Mouse (Mus musculus): Measurements from ENCODE around the gene Ephb3.
A peak's percentile ranks its signal among the peaks of the same experiment; 100 is the strongest.
"Not testable (repeated sequence)": the region's sequence is repeated elsewhere in the genome, so short reads cannot be mapped to it uniquely, and the experiment has no call there.

The Ephb3 gene

DNA sequence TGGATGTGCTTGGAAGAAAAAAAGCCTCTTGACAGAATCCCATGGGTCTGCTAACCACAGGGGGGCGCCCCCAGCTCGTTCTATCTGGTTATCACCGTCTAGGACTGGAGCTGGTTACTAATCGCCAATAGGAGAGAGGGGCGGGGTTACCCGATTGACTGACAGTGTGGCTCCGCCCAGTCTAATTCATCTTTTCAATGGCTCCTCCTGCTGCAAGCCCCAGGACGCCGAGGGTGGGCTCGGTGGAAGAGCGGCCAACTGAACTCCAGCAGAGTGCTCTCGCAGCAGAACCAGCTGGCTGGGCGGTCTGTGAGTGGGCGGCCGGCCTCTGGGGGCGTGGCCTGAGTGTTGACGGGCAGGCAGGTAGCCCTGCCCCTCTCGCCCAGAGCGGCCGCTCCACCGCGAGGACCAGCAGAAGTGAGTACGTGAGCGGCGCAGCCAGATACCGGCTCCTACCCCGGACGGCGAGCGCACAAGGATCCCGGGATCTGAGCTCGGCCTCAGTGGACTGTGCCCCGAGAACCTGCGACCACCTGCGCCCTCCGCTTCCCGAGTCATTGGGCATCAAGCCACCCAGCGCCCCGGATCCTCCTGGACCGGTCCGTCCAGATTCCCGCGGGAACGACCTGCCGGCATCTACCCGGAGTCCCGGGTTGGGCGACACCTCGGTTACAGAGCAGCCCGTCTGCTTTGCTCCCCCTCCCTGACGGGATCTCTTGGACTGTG lies at the start of gene Ephb3:
TSS of gene Ephb3 (plus strand) at position 389 of the 726 bp plus-strand sequence.
- DNase-seq, result peak; percentile 85

DNA sequence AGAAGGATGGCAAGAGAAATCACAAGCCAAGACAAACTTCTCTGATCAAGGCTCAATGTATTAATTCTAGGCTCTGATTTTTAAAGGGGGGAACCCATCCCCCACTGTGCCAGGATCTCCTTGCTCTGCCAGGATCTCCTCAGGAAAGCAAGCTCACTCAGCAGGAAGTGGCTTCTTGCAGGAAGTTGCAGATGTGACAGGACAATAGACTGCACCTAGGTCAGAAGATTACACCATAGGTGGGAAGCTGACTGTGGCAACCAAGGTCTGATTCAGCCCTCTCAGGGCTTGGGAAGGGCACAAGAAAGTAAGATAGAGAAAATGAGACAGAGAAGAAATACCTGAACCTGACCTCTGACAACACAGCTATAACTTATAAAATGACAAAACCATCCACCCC lies 48.3 kb upstream of the Ephb3 start:
- not testable (repeated sequence) for DNase-seq

DNA sequence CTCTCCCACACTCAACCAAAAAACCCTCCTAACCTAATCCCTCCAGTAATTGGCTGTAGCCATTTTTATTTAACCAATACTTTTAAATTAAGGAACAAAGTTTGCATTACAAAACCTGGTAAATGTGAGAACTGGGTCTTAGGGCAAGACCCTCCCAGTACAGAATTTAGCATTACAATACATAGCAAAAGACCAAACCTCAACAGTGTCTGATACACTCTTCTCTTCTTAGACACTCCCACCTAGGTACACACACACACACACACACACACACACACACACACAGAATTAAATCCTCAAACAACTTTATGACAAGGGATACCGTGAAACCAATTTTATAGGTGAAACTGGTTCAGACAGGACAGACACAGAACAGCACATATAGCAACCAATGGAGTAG lies 45.3 kb upstream of the Ephb3 start:
- not testable (repeated sequence) for DNase-seq

DNA sequence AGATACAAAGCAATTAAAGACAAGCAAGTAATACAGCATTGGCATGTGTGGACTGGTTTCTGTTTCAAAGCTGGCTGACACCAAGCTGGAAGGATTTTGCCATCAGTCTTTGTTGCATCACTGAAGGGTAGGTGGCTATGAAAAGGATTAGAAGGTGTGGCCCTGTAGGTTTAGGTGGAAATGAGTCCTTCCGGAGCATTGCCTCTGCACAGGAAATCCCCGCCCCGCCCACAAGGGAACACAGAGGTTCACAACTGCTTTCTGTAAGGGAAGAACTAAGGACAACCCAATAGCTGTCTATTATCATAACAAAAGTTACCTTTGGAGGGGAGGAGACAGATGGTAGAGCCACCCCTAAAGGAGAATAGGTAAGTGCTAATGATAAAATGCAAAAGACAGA lies 41.1 kb upstream of the Ephb3 start:
- DNase-seq, result not testable (repeated sequence)

DNA sequence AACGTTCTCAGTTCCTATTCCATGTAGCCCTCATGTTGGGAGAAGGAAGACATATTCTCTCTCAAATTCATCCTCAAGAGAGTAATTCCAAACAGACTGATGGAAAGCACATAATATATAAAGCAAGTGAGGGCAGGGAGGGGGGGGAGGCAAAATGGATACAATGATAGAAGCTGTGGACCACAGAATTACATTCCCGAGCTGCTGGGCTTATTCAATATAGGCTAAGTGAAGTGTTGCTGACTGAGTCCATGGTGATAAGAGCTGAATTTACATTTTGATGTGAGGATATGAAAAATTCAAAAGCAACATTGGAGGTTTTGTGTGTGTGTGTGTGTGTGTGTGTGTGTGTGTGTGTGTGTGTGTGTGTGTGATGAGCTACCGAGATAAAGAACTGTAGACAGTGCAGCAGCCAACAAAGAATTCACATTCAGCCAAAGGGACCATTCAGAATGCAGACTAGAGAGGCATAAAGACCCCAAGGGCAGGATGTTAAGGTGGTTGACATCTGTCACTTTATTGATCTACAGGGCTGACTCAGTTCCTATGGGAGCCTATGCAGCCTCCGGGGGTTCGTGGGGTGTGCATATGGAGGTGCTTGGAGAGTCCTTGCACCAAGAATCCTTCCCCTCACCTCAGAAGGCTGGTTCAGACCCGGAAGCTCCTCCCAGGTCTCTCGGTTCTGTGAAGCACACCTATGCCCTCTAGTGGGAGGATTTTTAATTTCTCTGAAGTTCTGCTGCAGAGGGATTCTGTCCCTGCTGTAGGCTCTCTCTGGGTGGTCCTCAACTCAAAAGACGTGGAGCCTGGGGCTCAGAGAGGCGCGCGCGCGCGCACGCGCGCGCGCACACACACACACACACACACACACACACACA lies 39.0 kb upstream of the Ephb3 start:
- DNase-seq, result not testable (repeated sequence)

DNA sequence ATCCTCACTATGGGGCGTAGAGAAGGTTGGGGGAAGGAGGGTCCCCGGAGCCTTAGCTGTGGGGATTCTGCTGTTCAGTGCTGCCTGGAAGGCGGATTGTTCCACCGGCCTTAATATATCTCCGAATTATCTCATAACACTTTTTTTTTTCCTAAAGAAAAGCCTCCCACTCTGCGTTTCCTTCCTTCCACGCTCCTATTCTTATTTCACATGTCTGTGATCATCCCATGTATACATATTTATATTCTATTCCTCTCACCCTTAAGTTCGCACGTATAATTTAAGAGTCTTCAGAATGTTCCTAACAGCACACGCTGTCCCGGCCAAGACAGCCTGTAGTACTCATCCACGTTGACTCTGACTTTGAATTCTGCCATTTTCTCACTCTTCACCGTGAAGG lies 35.8 kb upstream of the Ephb3 start:
- no peak for DNase-seq

DNA sequence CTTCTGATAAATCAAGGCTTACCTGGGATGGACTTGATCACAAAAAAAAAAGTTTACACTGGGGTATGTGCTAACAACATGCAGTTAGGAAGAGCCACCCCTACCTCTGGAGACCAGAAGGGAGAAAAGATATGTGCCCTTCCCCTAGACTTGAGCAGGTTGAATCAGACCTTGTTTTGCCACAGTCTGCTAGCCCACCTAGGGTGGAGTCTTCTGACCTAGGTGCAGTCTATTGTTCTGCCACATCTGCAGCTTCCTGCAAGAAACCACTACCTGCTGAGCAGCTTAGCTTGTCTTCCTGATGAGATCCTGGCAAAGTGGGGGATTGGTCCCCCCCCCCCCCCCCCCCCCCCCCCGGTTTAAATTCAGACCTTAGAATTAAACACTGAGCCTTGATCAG lies 29.3 kb upstream of the Ephb3 start:
- DNase-seq, result no peak

DNA sequence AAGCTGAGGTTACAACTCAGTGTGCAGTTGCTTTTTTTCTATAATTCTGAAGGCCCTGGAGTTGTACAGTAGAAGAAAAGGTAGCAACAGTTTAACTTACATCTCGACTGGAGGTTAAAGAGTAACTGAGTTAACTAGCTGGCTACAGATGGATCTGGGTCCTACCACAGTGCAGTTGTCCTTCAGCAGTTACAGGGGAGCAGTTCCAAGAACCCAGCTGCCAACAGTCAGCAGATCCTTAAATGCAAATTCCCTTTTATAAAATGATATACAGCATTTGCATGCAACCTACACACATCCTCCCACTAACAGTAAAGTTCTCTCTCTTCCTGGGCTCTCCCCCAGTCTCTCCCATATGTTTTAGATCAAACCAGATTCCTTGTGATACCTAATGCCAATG lies 22.4 kb upstream of the Ephb3 start:
- DNase-seq, result no peak

DNA sequence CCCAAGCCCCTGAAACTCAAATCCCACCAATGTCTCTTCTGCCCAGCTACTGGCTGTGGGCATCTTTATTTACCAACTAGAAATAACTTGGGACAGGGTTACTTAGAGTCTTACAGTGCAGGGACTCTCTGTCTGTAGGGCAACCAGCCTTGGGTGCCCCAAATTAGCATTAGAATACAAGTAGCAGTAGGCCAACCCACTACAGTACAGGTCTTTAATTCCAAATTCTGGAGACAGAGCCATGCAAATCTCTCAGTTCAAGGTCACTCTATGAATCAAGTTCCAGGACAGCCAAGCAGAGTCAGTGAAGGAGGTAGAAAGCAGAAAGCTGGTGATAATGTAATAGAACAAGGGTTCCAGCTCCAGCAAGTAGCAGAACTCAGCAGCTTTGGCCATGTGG lies 19.9 kb upstream of the Ephb3 start:
- no peak for DNase-seq

DNA sequence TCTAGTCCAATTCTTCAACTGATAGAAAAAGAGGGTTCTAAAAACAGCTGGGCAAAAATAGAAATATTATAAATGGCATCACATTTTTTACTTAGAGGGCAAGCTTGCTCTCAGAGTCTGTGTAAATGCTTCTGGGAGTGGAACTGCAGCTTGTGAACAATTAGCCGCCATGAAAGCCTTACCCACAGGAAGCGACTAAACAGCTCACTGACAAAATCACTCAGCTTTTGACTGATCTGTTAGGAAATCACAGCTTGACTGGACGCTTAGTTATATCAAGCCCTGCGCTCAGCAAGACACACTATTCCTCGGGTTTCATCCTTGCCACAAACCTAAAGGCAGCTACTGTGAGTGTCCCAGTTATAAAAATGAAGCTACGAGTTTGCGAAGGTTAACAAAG lies 17.0 kb upstream of the Ephb3 start:
- DNase-seq, result no peak

DNA sequence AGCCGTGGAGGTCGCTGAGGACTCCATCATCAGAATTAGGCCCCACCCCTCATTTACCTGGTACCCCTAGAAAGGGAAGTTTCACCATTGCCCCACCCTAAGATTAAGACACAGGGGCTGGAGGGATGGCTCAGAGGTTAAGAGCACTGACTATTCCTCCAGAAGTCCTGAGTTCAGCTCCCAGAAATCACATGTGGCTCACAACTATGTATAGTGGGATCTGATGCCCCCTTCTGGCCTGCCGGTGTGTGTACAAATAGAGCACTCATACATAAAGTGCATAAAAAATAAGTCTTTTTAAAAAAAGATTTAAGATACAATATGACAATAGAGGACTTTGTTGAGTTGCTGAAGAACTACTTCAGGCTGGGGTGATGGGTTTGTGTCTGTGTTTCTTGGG lies 16.2 kb upstream of the Ephb3 start:
- no peak for DNase-seq

DNA sequence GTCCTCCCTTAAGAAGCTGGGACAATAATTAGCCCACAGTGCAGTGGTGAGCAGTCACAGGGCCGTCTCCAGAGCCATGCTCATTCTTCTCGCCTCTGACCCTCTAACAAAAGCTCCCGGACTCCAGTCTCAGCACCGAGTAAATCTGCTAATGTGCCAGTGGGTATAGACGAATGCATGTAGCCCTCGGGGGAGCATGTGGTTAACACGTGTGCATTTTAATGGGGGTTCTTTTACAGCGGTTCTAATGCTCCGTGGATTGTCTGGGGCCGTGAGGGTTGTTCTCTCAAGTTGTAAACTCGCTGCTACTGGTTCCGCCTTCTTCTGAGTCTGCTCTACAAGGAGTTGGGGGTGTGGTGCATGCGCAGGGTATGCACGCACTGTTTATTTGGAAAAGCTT lies 13.0 kb upstream of the Ephb3 start:
- no peak for DNase-seq

DNA sequence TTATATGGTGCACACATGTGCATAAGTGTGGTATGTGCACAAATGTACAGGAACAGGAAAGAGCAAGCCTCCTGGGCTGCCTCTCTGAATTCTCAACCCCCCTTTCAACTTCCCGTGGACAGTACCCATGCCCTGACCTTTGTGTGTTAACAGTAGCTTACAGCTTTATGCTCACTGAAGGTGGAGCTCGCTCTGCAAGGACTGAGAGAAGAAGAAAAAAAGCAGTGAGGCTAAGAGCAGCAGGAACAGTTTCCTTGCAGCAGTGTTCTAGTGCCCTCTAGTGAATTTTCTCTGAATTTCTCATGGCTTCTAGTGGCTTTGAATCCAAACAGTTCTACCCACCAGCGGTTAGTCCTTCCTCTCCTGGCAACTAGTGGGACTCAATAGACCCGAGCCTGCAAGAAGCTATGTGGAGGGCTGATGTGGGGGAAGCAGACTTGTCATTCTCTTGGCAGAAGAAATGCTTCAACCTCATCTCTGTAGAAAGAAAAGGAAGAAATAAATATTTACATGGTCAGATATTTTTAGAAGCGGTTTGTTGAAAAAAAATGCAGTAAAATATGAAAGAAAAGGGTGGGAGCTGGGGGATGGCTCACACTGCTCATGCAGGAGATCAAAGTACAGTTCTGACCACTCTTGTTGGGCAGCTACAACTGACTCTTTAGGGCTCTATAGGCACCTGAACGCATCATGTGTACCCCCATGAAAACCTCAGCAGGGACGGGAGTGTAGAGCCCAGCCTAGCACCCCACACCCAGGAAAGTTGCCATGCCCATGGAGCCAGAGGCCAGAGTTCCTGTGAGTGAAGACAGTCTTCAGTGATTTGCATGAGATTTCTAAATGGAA lies 11.8 kb upstream of the Ephb3 start:
- DNase-seq, result peak; percentile 20

DNA sequence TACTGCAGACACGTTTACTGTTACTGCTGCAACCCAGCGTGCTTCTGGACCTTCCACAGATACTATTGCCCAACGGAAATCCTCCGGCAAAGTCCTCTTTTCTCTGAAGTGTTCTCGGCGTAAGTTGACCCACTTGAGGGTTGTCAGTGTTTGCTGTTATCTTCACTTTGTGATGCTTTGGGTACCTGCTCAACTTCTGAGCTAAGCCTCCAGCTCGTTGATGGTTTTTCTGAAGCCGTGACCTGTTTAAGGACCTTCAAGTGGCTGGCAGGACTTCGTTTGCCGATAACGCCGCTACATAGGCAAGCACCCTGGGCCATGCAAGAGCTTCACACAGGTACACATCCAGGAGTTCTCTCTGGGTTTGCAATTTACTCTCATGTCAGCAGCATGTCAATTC lies 10.4 kb upstream of the Ephb3 start:
- no peak for DNase-seq

DNA sequence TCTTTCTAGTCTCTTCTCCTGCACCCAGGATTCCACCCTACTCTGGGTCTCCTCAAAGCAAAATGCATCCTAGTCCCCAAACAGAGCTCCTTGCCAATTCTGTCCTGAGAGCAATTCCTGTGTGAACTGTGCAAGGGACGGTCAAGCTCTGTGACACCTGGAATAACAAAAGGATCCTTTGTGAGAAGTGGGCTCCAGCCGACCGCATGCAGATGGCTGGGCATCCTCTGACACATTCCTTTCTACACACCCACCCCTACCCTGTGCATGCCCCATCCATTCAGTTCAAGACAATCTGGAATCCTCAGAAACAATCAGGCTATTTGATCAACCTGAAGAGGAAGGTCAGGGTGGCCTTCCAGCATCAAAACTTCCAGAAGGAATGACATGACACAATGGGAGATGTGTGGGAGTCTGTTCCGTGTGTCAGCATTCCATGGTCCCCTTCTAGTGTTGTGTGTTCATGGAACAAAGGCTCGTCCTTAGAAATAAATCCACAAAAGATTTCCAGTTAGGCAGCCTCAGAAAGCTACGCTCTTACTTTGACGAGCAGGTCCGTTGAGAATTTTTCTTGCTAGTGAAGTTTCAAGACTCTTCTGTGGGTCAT lies 9.2 kb upstream of the Ephb3 start:
- no peak for DNase-seq

DNA sequence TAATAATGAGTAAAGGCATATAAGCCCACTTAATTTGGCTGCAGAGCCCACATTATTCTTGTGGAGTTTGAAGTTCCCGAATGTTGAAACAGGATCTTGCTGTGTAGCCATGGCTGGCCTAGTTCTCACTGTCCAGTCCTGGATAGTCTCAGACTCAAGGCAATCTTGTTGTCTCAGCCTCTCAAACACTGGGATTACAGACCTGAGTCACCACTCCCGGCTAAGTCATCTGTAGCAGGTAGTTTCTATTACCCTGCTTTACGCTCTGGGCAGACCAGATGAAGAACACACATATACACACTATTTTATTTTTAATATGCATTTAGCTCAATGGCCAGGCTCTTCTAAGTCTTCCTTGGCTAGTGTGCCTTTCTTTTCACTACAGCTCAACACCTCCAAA lies 8.0 kb upstream of the Ephb3 start:
- no peak for DNase-seq

DNA sequence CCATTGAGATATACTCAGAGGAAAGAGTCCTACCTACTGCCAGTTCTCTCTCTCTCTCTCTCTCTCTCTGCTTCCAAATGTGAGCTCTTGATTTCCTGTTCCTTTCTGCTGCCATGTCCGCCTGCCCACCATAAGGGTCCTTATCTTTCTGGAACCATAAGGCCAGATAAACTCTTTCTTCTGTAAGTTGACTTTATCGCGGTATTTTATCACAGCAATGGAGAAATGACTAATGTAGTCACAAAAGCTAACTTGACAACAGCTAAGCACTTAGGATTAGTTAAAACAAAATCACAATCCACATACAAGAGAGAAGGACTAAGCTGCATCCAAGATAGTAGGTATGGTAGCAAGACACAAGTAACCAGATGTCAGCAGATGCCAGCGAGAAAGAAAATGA lies 7.0 kb upstream of the Ephb3 start:
- no peak for DNase-seq

DNA sequence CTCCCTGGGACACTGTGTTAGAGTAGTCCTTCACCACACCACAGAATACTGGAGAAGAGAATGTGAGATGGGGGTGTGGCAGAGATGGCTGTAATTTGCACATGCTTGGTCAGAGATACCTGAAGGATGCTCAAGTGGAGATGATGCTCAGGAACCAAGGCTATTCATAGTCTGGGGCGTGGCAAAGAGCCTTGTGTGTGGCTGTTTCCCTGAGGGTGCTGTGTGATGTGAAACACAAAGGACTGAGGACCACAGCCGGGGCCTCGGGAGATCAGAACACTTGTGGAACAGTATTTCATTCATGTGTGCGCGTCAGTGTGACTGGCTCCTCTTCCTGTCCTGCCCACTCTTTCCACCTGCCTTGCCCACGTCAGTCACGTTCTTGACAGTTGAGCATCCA lies 6.5 kb upstream of the Ephb3 start:
- no peak for DNase-seq

DNA sequence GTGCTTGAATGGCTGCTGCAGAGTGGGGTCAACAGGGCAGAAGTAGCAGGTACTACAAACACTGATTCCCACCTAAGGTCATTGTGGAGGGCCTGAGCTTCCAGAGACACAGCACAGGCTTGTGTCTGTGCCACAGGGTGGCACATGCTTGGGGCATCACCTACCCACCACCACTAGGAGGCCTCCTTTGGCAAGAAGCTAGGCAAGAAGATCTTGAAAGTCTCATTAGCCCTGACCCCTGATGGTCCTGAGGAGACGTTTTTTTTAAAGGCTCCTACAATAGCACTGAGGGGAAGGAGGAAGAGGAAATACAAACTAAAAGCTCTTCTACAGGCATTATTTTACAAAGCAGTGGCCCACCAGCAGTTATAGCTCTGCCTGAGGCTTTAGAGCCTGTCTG lies 6.0 kb upstream of the Ephb3 start:
- no peak for DNase-seq

DNA sequence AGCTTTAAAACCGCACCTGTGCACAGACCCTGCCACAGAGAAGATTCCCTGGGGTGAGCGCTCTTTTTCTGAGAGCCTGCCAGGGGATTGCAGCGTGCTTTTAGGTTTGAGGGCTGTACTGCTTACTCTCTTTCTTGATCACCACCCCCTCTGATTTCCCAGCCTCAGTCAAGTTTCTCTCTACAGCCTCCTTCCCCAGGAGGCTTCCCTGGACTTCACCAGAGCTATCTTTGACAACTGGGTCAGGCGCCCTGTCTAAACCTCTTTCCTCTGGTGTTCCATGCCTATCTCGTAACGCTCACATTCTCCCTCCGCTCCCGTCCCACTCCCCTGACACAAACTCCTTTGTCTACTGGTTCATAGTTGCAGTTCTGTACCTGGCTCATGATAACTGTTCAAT lies 5.1 kb upstream of the Ephb3 start:
- no peak for DNase-seq

DNA sequence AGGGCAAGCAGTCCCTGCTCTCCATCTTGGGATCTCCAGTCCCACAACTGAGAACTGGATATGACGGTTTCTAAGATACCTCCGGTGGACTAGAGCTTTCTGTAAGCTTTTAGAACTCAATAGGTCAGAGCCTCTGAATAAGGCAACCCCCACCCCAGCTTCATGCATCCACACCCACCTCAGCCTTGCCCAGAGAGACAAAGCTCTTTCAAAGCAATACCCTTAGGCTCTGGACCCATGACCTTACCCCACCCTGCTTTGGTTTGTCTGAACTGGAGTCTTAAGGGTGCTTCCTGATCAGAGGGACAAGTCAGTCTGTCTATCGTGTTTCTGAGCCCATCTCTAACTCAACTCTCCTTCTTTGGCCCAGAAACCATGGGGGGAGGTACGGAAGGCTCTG lies 1.8 kb upstream of the Ephb3 start:
- DNase-seq, result no peak

DNA sequence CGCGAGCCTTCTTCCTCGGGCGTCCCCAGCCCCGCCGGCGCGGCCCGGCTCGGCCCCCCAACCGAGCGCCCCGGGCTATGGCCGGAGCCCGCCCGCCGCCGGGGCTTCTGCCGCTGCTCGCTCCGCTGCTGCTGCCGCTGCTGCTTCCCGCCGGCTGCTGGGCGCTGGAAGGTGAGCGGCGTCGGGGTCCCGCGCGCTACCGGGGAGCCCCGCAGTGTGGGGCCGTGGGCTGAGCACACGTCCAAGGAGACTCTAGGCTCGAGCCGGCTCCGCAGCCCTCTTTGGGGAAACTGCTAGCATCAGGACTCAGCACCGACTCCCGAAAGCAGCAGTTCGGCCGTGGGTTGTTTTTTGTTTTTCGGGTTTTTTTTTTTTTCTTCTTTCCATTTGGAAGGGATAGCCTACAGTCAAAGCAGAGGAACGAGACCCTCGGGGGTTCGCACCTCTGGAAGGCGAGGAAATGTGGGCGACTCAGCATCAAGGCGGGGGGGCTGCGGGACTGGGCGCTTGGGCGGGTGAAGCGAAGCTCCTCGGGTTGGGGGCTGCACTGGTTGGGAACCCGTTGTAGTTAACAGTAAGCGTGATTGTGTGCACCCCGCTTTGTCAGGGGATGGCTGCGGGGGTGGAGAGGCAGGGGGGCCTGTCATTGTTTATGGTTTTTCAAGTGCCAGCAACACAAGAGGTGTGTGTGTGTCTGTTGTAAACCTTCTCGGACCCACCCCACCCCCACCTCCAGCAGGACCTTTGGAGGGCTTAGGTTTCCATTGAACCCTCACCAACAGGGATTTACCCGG lies 735 bp downstream of the Ephb3 start:
- DNase-seq, result no peak
